Mouse (Mus musculus) heart, adult 2 months (tissue): ENCODE results near the gene Wiz. TPM values are rescaled to one million over a fixed set of nuclear protein-coding genes. Genes with fewer than 3 reads are reported as not detected.
A peak's percentile ranks its signal among the peaks of the same experiment; 100 is the strongest.

ENCODE experiments used
- DNase-seq, 2 experiments: peaks; one replicate each; pipeline ENCODE4 v3.0.0; 2021
- H3K27ac ChIP-seq: fragments of 200-600 bp; 2 replicates; pipeline ENCODE4 v1.8.1; 2022
- H3K27me3 ChIP-seq: fragments of 200-500 bp; 2 replicates; pipeline ENCODE4 v1.6.1; 2012; ENCODE audit warnings: mild to moderate bottlenecking, low read length, inconsistent platforms, mixed read lengths; ENCODE audit not compliant: control insufficient read depth, insufficient read depth
- H3K36me3 ChIP-seq: fragments of 200-500 bp; 2 replicates; pipeline ENCODE4 v1.6.1; 2012; ENCODE audit warnings: low read length, inconsistent platforms; ENCODE audit not compliant: control insufficient read depth, insufficient read depth
- H3K4me1 ChIP-seq: fragments of 200-500 bp; 2 replicates; pipeline ENCODE4 v1.6.1; 2011; ENCODE audit warnings: low read length; ENCODE audit not compliant: control insufficient read depth, insufficient read depth
- H3K4me3 ChIP-seq: fragments of 200-600 bp; 2 replicates; pipeline ENCODE4 v1.8.1; 2022
- H3K79me2 ChIP-seq: fragments of 200-500 bp; replicated peaks from 2 replicates; pipeline ENCODE4 v1.6.1; 2012; ENCODE audit warnings: mild to moderate bottlenecking, inconsistent platforms, low read length, moderate library complexity, mixed read lengths; ENCODE audit not compliant: control insufficient read depth, insufficient read depth
- H3K9ac ChIP-seq: fragments of 200-500 bp; 2 replicates; pipeline ENCODE4 v1.6.1; 2012; ENCODE audit warnings: low read depth, mild to moderate bottlenecking, control low read depth, inconsistent platforms, low read length, mixed read lengths
- CTCF ChIP-seq: fragments of 200-600 bp; IDR thresholded peaks from 2 replicates; pipeline ENCODE4 v1.8.1; 2022; ENCODE audit warnings: antibody characterized with exemption, mild to moderate bottlenecking, moderate library complexity
- EP300 ChIP-seq: fragments of 200-500 bp; IDR thresholded peaks from 2 replicates; pipeline ENCODE4 v1.6.1; 2011; ENCODE audit warnings: low read depth, low read length, control low read depth; ENCODE audit not compliant: insufficient read depth
- POLR2A ChIP-seq: fragments of 200-500 bp; IDR thresholded peaks from 2 replicates; pipeline ENCODE4 v1.6.1; 2011; ENCODE audit warnings: mild to moderate bottlenecking, low read depth, low read length, control low read depth; ENCODE audit not compliant: insufficient read depth
- WGBS: fragments of 180-500 bp; shearing (Covaris S2); methylation state at CpG from one replicate; pipeline ENCODE4 v1.1.7; 2018; 5-methylcytosine and 5-hydroxymethylcytosine counted together
- intact Hi-C: fragments of 180-260 bp; cut with DNase I; formaldehyde crosslinking; loops from one replicate; pipeline ENCODE4 v1.15.1; 2025
- polyA plus RNA-seq: library from polyadenylated mRNA; depleted of rRNA; stranded (reverse); fragments of >200 nt; gene quantifications from 2 replicates; pipeline ENCODE4 v1.2.3, GENCODE M21; 2012
- total RNA-seq, 2 experiments: library from RNA; stranded (reverse); gene quantifications; 2 replicates each; pipeline ENCODE4 v1.2.3; 2021

The Wiz gene
- total and polyA plus RNA-seq, 3 experiments = 16.0 to 17.2 (median 16.6) TPM

- no peak within 1 kb of the TSS for H3K9ac ChIP-seq
- H3K27me3 ChIP-seq = no peaks in the 10 kb centered on the region
- intact Hi-C loops = no loop called here
- no peaks in the 10 kb centered on the region for H3K79me2 ChIP-seq
- WGBS = 62% methylated on average over 8 of the region's 8 CpGs
- no peaks in the 10 kb centered on the region for H3K4me1 ChIP-seq
- no peak within 1 kb of the TSS for H3K4me3 ChIP-seq
- no peak for DNase-seq
- H3K27ac ChIP-seq = no peak within 1 kb of the TSS
- no peak for TF ChIP-seq EP300
- no peak for TF ChIP-seq CTCF
- no peak for TF ChIP-seq POLR2A
- no peaks in the 10 kb centered on the region for H3K36me3 ChIP-seq
Measured at GRCm38 (mm10) chr17:32403417-32403816, 14.2 kb upstream of the Wiz start, which contains the start of gene Rasal3. Gene Rasal3 (minus strand): TSS chr17:32403583.

GRCm38 (mm10) chr17:32402779-32403157, 13.5 kb upstream of the Wiz start:
- WGBS = 48% methylated on average over 11 of the region's 11 CpGs
- no peak overlapping the region for H3K9ac ChIP-seq
- no peaks in the 10 kb centered on the region for H3K4me1 ChIP-seq
- H3K27ac ChIP-seq = no peak overlapping the region
- DNase-seq = peak in 1 of 2 experiments; percentile 33
- H3K4me3 ChIP-seq = no peak overlapping the region
- intact Hi-C loops = no loop called here
- TF ChIP-seq POLR2A (no peak), EP300 (no peak), CTCF (no peak)
- no peaks in the 10 kb centered on the region for H3K36me3 ChIP-seq
- H3K27me3 ChIP-seq = no peaks in the 10 kb centered on the region
- H3K79me2 ChIP-seq = no peaks in the 10 kb centered on the region

- no peaks in the 10 kb centered on the region for H3K79me2 ChIP-seq
- H3K4me3 ChIP-seq = no peak overlapping the region
- H3K27me3 ChIP-seq = no peaks in the 10 kb centered on the region
- WGBS = 79% methylated on average over 9 of the region's 9 CpGs
- intact Hi-C loops = no loop called here
- no peak overlapping the region for H3K9ac ChIP-seq
- TF ChIP-seq CTCF = no peak
- no peak for TF ChIP-seq POLR2A
- no peak for TF ChIP-seq EP300
- H3K27ac ChIP-seq = no peak overlapping the region
- DNase-seq = no peak
- H3K4me1 ChIP-seq = no peaks in the 10 kb centered on the region
- H3K36me3 ChIP-seq = no peaks in the 10 kb centered on the region
Measured at GRCm38 (mm10) chr17:32402011-32402778, 13.0 kb upstream of the Wiz start.

DNA sequence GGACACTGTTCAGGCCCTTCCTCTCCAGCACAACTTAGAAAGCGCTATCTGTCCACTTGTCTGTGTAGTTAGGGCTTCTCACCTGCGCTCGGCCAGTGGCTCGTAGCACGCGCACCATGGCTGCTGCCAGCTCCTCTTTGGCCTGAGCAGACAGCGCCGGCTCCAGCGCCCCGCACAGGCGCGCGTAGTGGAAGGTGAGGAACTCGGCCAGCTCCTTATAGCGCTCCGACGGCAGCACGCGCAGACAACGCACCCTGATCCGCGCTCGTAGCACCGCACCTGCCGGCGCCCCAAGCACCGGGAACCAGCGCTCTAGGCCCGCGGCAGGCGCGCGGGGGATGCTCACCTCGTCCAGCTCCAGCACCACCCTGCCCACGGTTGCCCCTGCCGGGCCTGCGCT, 7.0 kb upstream of the Wiz start:
- Histone ChIP-seq H3K9ac (no peak overlapping the region), H3K4me3 (no peak overlapping the region), H3K27me3 (0 out of 2 replicates have a peak, but pooled peaks cover 1% of the 10 kb centered on the region), H3K4me1 (no peaks in the 10 kb centered on the region), H3K36me3 (no peaks in the 10 kb centered on the region), H3K79me2 (no peaks in the 10 kb centered on the region), H3K27ac (no peak overlapping the region)
- peak in 1 of 2 experiments; percentile 28 for DNase-seq
- intact Hi-C loops = no loop called here
- TF ChIP-seq POLR2A = no peak
- WGBS = 17% methylated on average over 37 of the region's 37 CpGs

DNA sequence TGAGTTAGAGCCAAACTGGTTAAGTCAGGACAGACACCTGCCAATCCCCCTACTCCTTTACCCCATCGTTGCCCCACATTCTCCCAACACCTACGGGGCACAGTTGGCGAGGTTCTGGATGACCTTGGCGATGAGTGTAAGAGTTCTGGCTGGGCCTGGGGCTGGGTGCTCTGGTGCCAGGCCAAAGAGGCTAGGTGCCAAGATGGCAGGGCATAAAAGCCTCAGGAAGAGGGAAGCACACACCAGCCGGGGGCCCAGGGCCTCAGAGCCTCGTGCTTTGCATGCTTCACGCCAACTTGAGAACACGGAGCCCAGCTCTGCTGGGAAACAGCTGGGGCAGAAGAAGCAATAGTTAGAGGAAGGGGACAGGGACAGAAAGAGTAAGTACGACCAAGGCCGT, 4.7 kb upstream of the Wiz start:
- TF ChIP-seq CTCF (no peak), POLR2A (no peak), EP300 (no peak)
- intact Hi-C loops = no loop called here
- Histone ChIP-seq H3K4me3 (no peak overlapping the region), H3K27ac (no peak overlapping the region), H3K9ac (no peak overlapping the region), H3K4me1 (no peaks in the 10 kb centered on the region), H3K36me3 (no peaks in the 10 kb centered on the region), H3K79me2 (no peaks in the 10 kb centered on the region), H3K27me3 (0 out of 2 replicates have a peak, but pooled peaks cover 1% of the 10 kb centered on the region)
- WGBS = 68% methylated on average over 10 of the region's 10 CpGs
- DNase-seq = peak in 1 of 2 experiments; percentile 12

DNA sequence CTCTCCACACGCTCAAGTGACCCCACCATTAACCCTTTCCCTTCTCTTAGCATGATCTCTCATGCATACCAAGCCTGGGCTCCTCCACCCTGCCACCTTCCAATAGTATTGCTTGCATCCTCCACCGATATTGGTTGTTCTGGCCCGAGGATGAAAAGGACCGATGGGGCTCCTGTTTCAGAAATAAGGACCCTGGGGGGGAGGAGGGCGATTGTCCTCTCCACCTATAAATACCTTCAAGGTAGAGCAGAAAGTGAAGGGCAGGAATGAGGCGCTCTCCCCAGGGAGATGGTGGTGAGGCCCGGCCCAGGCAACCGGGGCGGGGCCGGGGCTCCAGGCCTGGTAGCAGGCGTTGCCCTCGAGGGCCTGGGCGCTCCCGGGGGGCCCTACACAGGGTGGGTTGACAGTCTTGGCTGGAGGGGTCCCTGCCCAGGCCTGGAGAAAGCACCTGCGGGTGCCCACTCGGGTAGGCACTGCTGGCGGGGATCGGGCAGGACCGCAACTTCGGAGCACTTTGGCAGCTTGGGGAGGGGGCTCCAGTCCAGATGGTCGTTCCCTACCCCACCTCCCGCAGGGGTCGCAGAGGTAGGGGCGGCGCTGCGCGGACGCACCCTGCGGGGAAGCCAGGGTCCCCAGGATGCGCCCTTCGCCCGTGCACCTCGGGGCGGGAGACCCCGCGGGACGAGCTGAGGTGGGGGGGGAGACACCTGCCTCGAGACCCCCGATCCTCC, 704 bp downstream of the Wiz start:
- Histone ChIP-seq H3K4me3 (peak overlapping the region; percentile 72), H3K79me2 (no peaks in the 10 kb centered on the region), H3K4me1 (peaks cover 5% of the 10 kb centered on the region), H3K9ac (peak overlapping the region; percentile 94), H3K36me3 (no peaks in the 10 kb centered on the region), H3K27me3 (no peaks in the 10 kb centered on the region), H3K27ac (peak overlapping the region; percentile 92)
- intact Hi-C loops = loop anchor here (5.0 kb wide), 1 partner anchor 36 kb away; the partner anchor contains the start of gene Akap8l
- WGBS = 1% methylated on average over 39 of the region's 39 CpGs
- no peak for TF ChIP-seq EP300
- no peak for TF ChIP-seq POLR2A
- no peak for TF ChIP-seq CTCF
- DNase-seq = peak in 1 of 2 experiments; percentile 61
